Comparison of ENCODE assay signal across 7 mouse cellular contexts in the genomic region with DNA sequence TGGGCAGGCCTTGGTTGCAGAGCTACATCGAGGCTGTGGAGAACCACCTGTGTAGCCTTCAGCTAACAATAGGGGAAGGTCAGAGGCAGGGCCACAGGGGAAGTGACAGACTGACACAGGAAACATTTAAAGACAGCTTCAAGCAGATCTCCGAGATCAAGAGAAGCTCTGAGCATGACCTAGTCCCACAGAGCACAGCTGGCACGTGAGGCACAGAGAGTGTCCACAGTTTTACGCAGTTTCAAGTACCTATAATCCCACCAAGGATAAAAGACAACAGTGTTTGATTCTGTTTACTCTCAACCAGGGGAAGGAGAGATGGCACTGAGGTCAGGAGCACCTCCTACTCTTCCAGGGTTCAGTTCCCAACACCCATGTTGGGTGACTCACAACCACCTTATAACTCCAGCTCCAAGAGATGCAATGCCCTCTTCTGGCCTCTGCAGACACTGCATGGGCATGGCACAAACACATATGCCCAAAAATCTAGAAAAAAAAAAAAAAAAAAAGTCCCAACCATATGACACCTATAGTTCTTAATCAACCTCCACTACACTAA.
DNase-seq lines count a peak whose midpoint lies in the region; ATAC-seq and TF ChIP-seq lines count a peak whose summit lies in the region.

No protein-coding gene starts in this region.

- DNase-seq in lung, postnatal 14 days: no peak
- DNase-seq in adipocyte (ENCODE audit: low spot score) (peak; percentile 62), MN1 (ENCODE audit: low spot score) (no peak)
- no peak for DNase-seq in stomach, postnatal 0 days (ENCODE audit: low spot score)
- no peak for DNase-seq in frontal cortex, postnatal 36 days (ENCODE audit: low spot score in 2 of 2)

- H3K9ac ChIP-seq in lung, embryonic 15.5 days: no peak overlapping the region
- H3K9ac ChIP-seq in limb, embryonic 15.5 days: no peak overlapping the region
- H3K9ac ChIP-seq in stomach, postnatal 0 days (ENCODE audit: low read length): no peak overlapping the region

- peak overlapping the region; percentile 75 for H3K27ac ChIP-seq in lung, embryonic 15.5 days
- peak overlapping the region; percentile 17; the same call in 1 of the 2 replicates for H3K27ac ChIP-seq in limb, embryonic 15.5 days
- H3K27ac ChIP-seq in stomach, postnatal 0 days (replicated peaks): peak overlapping the region; percentile 69

- peak; percentile 52; the same call in 1 of the 2 replicates for TF ChIP-seq CTCF in stomach, postnatal 0 days (IDR thresholded peaks at IDR 0.05; ENCODE audit: low read depth)

- ATAC-seq in lung, embryonic 15.5 days (ENCODE audit: borderline replicate concordance, extremely low read depth, low FRiP score, low TSS enrichment): no peak
- ATAC-seq in limb, embryonic 15.5 days (ENCODE audit: insufficient number of reproducible peaks, low FRiP score, low TSS enrichment, low read depth): no peak
- no peak for ATAC-seq in stomach, postnatal 0 days (ENCODE audit: low FRiP score, low TSS enrichment)

- H3K9me3 ChIP-seq in lung, embryonic 15.5 days: no peaks in the 10 kb centered on the region
- H3K9me3 ChIP-seq in limb, embryonic 15.5 days: no peaks in the 10 kb centered on the region
- H3K9me3 ChIP-seq in stomach, postnatal 0 days (ENCODE audit: control insufficient read depth, low read length): no peaks in the 10 kb centered on the region

- H3K4me3 ChIP-seq in lung, embryonic 15.5 days: no peak overlapping the region
- no peak overlapping the region for H3K4me3 ChIP-seq in limb, embryonic 15.5 days
- H3K4me3 ChIP-seq in stomach, postnatal 0 days (ENCODE audit: low read depth, low read length): no peak overlapping the region

- no peak overlapping the region for H3K4me2 ChIP-seq in lung, embryonic 15.5 days
- no peak overlapping the region for H3K4me2 ChIP-seq in limb, embryonic 15.5 days
- H3K4me2 ChIP-seq in stomach, postnatal 0 days (replicated peaks; ENCODE audit: low read depth): no peak overlapping the region

- 45% methylated on average over 4 of the region's 4 CpGs for WGBS in lung, embryonic 15.5 days
- 50% methylated on average over 4 of the region's 4 CpGs for WGBS in limb, embryonic 15.5 days
- WGBS in stomach, postnatal 0 days: 54% methylated on average over 4 of the region's 4 CpGs

- peaks cover 4% of the 10 kb centered on the region; the same call in 1 of the 2 replicates for H3K36me3 ChIP-seq in lung, embryonic 15.5 days
- H3K36me3 ChIP-seq in limb, embryonic 15.5 days: peaks cover 24% of the 10 kb centered on the region; the same call in 1 of the 2 replicates
- H3K36me3 ChIP-seq in stomach, postnatal 0 days (ENCODE audit: control insufficient read depth, insufficient read depth, low read length): no peaks in the 10 kb centered on the region

- H3K27me3 ChIP-seq in lung, embryonic 15.5 days: no peaks in the 10 kb centered on the region
- no peaks in the 10 kb centered on the region for H3K27me3 ChIP-seq in limb, embryonic 15.5 days
- no peaks in the 10 kb centered on the region for H3K27me3 ChIP-seq in stomach, postnatal 0 days (ENCODE audit: control insufficient read depth, insufficient read depth, low read length)

- peaks cover 85% of the 10 kb centered on the region for H3K4me1 ChIP-seq in lung, embryonic 15.5 days
- H3K4me1 ChIP-seq in limb, embryonic 15.5 days: peaks cover 61% of the 10 kb centered on the region
- H3K4me1 ChIP-seq in stomach, postnatal 0 days (replicated peaks; ENCODE audit: control insufficient read depth, insufficient read depth): peaks cover 19% of the 10 kb centered on the region

- TF ChIP-seq EP300 in stomach, postnatal 0 days (optimal IDR thresholded peaks at IDR 0.05): no peak

Comparison
In these comparisons a context has a peak if more than half of its experiments do, and no peak if none do; other contexts are left out.
1. H3K27ac ChIP-seq: peak in every context shown above with its lines; median percentile 75 in lung, embryonic 15.5 days; 69 in stomach, postnatal 0 days; 17 in limb, embryonic 15.5 days.